Mouse (Mus musculus) adrenal gland, postnatal 4 days (tissue): ENCODE measurements around the gene Zfyve19. TPM values are rescaled to one million over a fixed set of nuclear protein-coding genes. Genes with fewer than 3 reads are reported as not detected.
A peak's percentile ranks its signal among the peaks of the same experiment; 100 is the strongest.

Experiments
- DNase-seq, 2 experiments: peaks; one replicate each; pipeline ENCODE4 v3.0.0; 2021 to 2022; ENCODE audit warnings: low spot score in 2 of 2, mixed read lengths in 2 of 2
- long read RNA-seq, 2 experiments: library from polyadenylated mRNA; stranded (forward); transcript quantifications; one replicate each; pipeline ENCODE4 v2.0.0; 2021
- total RNA-seq, 2 experiments: library from RNA; stranded (reverse); gene quantifications; 2 replicates each; pipeline ENCODE4 v1.2.3; 2021

Zfyve19 gene
- total RNA-seq: 10 to 100 TPM; 38.8 to 43.2 TPM
- long read RNA-seq, experiment 1, transcript Zfyve19-201 (11 exons, 2,008 nt): major isoform, 18 of 36 reads
- long read RNA-seq, experiment 1, partial matches to known transcripts: 4 of 36 reads
- long read RNA-seq, experiment 1, other reads (novel, unspliced or antisense): 14 of 36 reads
- long read RNA-seq, experiment 2, transcript Zfyve19-201 (11 exons, 2,008 nt): major isoform, 27 of 52 reads
- long read RNA-seq, experiment 2, partial matches to known transcripts: 5 of 52 reads
- long read RNA-seq, experiment 2, other reads (novel, unspliced or antisense): 19 of 52 reads

- peak; percentile 84 to 88 for DNase-seq
Observed at GRCm38 (mm10) chr2:119208344-119209175, at the start of gene Zfyve19, which contains the start of gene Dnajc17. Gene Zfyve19 (plus strand): TSS chr2:119208617. Gene Dnajc17 (minus strand): TSS chr2:119208795.

GRCm38 (mm10) chr2:119161247-119161646 is 47.2 kb upstream of the Zfyve19 start:
- no peak for DNase-seq

DNA sequence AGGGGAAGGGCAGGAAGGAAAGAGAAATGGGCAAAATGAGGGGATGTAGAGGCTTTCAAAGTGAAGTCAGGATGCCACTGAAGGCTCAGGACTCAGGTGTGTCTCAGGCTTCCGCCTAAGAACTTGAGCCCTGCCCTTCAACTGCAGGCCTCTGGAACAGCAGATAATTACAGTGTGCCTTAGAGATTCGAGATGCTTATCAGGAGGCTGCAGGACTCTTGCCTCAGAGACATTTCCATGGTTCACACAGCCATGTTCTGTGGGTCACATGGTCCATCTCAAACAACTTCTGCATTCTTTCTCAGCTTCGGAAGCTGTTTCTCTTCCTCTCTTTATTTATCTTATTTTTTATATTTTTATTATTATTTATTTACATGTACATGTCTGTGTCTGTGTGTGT is 45.3 kb upstream of the Zfyve19 start:
- DNase-seq: no peak

DNA sequence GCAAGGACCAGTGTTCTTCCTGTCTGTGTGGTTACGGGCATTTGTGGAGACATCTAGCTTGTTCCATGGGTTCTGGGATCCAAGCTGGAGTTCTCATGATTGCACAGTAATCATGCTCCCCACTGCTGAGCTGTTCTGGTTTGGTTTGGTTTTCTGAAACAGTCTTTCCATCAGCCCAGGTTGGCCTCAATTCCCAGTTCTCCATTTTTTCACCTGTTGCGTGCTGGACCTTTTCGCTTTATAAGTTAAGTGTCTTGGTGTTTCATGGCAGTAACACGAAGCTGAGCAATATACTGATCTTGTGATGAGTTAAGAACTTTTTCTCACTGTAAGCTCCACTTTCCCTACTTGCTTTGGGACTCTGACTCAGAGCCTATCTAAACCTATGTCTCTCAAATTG is 44.4 kb upstream of the Zfyve19 start:
- DNase-seq: no peak

DNA sequence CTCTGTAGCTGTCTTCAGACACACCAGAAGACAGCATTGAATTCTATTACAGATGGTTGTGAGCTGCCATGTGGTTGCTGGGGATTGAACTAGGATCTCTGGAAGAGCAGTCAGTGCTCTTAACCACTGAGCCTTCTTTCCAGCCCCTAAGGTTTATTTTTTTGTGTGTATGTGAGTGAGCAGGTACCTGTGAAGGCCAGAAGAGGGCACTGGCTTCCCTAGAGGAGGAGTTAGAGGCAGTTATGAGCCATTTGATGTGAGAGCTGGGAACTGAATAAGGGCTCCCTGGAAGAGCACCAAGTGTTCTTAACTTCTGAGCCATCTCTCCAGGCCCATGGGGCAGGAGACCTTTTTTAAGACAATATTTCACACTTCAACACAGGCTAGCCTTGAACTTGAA is 43.0 kb upstream of the Zfyve19 start:
- no peak for DNase-seq

GRCm38 (mm10) chr2:119166901-119167865 is 41.2 kb upstream of the Zfyve19 start, which contains the start of gene Gchfr:
Gene Gchfr (plus strand): TSS chr2:119167773.
- DNase-seq: peak; percentile 22 to 47

GRCm38 (mm10) chr2:119167866-119168256 is 40.6 kb upstream of the Zfyve19 start:
- no peak for DNase-seq

GRCm38 (mm10) chr2:119170282-119170681 is 38.1 kb upstream of the Zfyve19 start:
- DNase-seq: no peak

DNA sequence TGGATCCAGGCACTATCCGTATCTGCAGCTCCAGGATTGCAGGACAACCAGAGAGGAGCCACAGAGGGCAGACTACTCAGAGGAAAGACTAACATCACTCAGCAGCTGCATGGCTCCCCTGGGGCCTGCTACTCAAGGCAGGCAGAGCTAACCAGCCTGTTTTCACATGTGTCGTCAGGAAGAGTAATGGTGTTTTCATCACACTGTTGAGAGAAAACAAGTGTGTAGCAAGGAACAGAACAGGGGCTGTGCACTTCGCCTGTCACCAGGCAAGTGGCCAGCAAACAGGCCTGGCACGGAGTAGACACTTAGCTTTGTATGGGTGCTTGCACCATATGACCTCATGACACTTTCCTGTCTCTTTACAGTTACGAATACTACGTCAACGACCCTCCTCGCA is 36.8 kb upstream of the Zfyve19 start:
- no peak for DNase-seq

- no peak for DNase-seq
Observed at GRCm38 (mm10) chr2:119172446-119172845, 36.0 kb upstream of the Zfyve19 start.

GRCm38 (mm10) chr2:119172862-119173576 is 35.4 kb upstream of the Zfyve19 start:
- DNase-seq: peak; percentile 31 to 73

DNA sequence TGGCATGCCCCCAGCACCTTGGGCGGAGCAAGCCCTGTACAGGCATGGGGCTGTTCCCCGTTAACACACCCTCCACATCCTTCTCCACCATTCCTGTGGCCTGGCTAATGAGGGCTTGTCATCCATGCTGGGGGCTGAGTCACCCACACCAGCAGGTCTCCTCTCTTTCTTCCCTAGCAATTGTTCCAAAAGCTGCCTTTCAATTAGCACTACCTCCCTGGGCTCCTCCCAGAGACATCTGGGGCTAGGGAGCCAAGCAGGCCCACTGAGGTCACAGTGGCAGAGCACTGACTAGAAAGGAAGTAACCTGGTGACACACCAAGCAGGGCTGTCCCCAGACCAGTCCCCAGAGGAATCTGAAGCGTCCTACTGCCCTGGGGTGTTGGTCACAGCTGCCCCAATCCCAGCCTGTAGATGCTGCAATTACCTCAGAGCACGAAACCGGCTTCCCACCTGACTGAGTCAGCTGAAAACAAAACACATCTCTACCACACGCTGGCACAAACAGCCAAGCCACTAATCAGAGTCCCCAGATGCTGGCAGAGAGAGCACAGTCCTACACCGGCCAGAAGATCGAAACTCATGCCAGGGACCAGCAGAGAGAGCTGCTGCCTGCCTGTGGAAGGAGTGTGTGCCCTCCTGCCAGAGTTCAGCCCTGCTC is 34.3 kb upstream of the Zfyve19 start, which contains the start of gene Gm14137:
Gene Gm14137, plus strand, starts transcription at position 519 of the 661 bp plus-strand sequence.
- no peak for DNase-seq

DNA sequence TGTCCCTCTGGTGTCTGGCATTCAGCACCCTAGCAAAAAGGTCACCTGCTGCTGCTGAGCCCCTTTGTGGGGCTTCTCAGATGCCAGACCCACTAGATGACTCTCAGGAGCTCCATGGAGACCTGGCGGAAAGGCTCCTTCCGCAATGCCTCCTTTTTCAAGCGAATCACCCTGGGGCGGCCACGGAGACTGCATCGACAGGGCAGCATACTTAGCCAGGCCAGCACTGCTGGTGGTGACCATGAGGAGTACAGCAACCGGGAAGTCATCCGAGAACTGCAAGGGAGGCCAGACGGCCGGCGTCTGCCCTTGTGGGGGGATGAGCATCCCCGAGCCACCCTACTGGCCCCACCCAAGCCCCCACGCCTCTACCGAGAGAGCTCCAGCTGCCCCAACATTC is 33.6 kb upstream of the Zfyve19 start:
- no peak for DNase-seq

GRCm38 (mm10) chr2:119175614-119176013 is 32.8 kb upstream of the Zfyve19 start:
- no peak for DNase-seq

- DNase-seq: no peak
Observed at GRCm38 (mm10) chr2:119176761-119177160, 31.7 kb upstream of the Zfyve19 start.

- DNase-seq: no peak
Observed at GRCm38 (mm10) chr2:119177384-119177939, 31.0 kb upstream of the Zfyve19 start.

DNA sequence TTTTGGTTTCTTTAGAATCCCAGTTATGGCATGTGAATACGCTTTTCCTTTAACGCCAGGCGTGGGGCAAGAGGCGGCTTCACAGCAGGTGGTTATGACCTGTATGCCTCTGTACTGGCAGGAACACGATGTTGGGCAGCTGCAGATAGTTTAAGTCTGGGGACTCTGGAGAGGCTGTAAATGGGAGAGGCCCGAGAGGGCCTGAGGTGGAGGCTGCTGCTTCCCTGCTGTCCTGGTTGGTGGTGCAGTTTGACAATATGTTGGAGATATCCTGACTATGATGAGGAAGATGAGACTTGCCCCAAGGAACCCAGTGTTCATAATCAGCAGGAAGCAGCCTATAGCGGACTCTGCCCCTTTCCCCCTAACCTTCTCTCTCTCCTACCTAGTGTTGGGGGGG is 25.5 kb upstream of the Zfyve19 start:
- no peak for DNase-seq

DNA sequence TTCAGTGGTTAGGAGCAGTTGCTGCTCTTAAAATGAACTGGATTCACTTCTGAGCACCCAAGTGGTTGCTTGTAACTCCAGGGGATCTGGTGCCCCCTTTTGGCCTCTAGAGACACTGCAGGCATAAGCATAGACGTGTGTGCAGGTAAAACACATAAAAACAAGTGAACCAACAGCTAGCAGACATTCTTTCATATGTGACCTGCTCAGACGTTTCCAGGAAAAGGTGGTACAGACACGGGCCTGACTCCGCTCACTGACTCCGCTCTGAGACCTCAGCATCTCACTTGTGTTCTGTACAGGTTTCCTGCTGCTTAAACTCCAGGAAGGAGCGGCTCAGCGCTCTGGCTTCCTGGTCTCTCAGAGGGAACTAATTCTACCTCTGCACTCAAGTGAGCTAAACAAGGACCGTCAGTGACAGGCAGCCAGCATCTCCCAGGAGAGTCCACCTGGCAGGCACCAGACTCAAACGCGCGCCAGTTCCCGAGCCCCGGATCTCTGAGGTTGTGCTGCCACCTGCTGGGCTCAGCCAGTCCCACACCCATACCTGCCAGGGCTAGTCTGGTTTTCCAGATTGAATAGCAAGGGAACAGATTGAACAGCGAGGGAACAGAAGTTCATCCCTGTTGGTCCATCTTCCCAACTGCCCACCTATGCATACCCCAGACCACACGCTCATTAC is 19.2 kb upstream of the Zfyve19 start:
- peak; percentile 62 to 76 for DNase-seq

GRCm38 (mm10) chr2:119190969-119191368 is 17.4 kb upstream of the Zfyve19 start:
- no peak for DNase-seq
